Mouse (Mus musculus): Measurements from ENCODE around the gene Scn1b. TPM values are rescaled to one million over a fixed set of nuclear protein-coding genes. Genes with fewer than 3 reads are reported as not detected.
A peak's percentile ranks its signal among the peaks of the same experiment; 100 is the strongest.

Scn1b gene
- total RNA-seq, 2 experiments from 2014 or later, result 15.7 to 39.2 TPM

GRCm38 (mm10) chr7:31116721-31117145 is 10.1 kb downstream of the Scn1b start:
- DNase-seq, result no peak

GRCm38 (mm10) chr7:31115587-31116043 is 11.2 kb downstream of the Scn1b start:
- peak; percentile 79 for DNase-seq

- no peak for DNase-seq
Observed at GRCm38 (mm10) chr7:31115182-31115581, 11.6 kb downstream of the Scn1b start, which contains the start of gene Hpn. Gene Hpn (minus strand): TSS chr7:31115290.

DNA sequence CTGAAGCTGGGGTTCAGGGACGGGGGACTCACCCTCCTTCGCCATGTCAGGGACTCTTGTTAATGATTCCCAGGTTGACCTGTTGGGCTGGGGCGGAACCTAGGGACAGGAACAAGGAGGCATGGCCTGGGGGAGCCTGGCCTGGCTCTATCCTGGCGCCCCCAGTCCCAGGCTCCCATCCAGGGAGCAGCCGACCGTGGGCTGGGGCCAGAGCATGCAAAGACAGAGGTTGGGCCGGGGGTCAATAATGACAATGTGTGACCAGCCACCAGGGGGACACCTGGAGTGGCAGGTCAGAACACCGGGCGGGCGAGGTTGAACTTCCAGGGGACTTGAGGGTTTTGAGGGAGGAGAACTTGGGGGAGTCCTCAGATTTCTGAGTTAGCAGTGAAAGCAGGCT is 12.2 kb downstream of the Scn1b start:
- DNase-seq, result no peak

- DNase-seq, result no peak
Observed at GRCm38 (mm10) chr7:31113800-31114199, 13.0 kb downstream of the Scn1b start.

DNA sequence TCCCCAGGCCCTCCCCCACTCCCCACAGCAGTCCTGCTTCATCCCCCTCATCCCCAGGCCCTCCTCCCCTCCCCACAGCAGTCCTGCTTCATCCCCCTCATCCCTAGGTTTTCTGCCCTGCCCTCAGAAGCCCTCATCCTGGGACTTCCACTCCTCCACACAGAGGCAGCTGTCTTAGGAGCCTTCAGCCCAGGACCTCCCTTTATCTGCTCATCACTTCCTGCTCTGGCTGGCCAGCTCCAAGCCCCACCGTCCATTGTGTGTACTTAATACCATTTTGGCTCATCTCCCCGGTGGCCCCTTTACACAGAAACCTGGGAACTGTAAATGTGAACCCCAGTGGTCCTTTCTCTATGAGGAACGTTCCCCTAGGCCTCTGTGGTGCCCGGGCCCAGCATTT is 14.8 kb downstream of the Scn1b start:
- DNase-seq, result no peak

GRCm38 (mm10) chr7:31110861-31111385 is 15.9 kb downstream of the Scn1b start:
- no peak for DNase-seq

- no peak for DNase-seq
Observed at GRCm38 (mm10) chr7:31109796-31110195, 17.0 kb downstream of the Scn1b start.

GRCm38 (mm10) chr7:31109091-31109490 is 17.7 kb downstream of the Scn1b start:
- DNase-seq, result peak; percentile 74

GRCm38 (mm10) chr7:31107781-31108180 is 19.0 kb downstream of the Scn1b start:
- DNase-seq, result no peak

- DNase-seq, result no peak
Observed at GRCm38 (mm10) chr7:31106166-31106565, 20.6 kb downstream of the Scn1b start.

DNA sequence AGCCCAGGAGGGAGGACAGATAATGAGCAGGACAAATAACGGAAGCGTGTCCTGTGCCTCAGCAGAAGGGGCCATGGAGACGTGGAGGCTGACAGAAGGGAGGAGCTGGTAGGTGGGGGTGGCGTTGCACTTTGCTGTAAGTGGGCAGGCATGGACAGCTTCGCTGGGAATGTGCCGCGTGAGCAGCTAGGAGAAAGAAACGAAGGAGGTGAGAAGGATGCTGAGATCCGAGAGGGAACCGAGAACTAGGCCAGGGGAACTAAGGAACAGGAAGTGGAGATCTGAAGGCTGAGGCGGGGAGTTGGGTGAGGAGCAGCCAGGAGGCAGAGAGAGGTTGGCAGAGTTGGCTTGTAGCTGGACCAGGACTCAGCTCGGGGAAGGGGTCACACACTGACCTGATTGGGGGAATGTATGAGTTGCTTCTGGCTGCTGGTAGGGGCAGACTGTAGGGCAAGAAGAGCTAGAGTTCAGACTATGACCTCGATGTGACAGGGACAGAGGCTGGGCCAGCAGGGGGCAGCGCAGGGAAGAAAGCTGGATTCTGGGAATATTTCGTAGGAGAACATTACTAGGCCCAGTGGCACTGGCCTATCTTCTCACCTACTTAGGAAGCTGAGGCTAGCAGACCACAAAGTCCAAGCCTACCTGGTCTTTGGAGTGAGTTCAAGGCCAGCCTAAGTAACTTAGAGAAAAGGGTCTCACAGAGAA is 21.6 kb downstream of the Scn1b start:
- peak; percentile 86 for DNase-seq

DNA sequence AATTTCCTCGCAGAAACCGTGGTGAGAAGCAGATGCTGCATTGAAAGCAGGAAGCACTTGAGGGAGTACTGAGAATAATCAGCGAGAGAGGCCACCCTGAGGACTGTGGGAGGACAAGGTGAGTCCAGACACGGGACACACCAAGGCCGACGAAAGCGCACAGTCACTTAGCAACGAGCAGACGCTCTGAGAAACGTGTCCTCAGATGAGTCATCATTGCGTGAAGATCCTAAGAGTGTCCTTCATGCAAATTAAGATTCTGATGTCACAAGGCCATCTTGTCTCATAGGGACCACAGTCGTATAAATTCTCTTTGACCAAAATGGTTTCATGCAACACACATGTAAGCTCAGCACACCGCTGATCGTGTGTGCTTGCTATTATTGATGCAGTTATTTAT is 26.0 kb downstream of the Scn1b start:
- DNase-seq, result peak; percentile 61

GRCm38 (mm10) chr7:31099612-31099982 is 27.2 kb downstream of the Scn1b start:
- DNase-seq, result no peak

DNA sequence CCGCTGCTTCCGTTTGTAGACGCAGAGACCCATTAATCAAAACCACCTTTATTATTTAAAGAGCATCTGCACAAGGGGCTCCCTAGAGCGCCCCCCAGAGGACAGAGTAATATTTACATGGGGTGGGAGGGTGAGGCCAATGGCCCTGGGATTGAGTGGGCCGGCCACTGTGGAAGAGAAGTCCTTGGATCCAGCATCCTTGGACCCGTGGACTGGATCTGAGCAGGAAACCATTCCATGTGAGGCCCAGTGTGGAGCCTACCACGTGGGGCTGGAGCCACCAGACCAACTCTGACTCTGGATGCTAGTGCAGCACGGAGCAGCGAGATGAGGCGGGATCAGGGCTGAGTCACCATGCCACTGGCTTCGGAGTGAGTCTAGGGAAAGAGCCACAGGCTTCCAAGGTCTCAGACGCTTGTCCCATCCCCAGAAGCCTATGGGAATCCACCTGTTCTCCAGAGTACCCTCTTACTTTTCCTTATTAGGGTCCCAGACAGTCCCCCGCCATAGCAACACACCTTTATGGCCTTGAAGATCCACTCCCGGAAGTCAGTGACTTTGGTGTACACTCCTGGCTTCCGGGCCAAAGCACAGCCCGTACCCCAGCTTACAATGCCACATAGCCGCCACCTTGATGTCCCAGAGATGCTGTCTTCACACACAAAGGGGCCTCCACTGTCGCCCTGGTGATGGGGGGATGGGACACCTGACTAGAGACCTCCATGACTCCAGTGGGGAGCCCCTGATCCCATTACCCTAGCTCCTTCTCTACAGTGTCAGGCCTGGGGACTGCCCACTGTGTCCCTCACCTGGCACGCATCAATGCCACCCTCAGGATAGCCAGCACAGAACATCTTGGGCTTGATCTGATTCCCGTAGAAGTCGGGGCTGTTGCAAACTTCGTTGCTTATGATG is 27.8 kb downstream of the Scn1b start:
- peak; percentile 61 for DNase-seq

DNA sequence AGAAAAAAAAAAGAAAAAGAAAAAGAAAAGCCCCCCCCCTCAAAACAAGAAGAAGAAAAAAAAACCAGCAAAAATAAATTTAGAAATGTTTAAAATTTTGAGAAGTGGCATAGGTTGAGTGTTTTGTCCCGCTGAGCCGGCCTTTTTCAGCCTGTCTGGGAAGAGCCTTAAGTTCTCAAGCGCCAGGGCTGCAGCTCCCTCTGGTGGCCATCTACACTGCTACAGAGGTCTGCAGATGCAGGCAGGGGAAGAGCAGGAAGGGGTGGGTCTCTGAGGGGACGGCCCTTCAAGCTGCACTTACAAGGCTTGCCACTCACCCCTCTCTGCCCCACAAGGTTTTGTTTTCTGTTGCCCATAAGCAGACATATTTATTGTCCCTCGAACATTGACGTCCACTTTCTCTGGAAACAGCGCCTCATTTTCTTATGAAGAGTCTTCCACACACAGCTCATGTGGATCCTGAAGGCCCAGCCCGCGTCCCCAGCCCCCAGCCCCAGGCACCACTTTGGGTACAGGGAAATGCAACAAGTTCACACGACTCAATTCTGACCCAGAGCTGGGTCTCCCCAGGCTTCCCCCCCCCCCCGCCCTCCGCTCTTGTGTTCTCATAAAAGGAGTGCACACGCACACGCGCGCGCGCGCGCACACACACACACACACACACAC is 29.1 kb downstream of the Scn1b start:
- peak; percentile 94 for DNase-seq

- no peak for DNase-seq
Observed at GRCm38 (mm10) chr7:31096892-31097564, 29.8 kb downstream of the Scn1b start.

DNA sequence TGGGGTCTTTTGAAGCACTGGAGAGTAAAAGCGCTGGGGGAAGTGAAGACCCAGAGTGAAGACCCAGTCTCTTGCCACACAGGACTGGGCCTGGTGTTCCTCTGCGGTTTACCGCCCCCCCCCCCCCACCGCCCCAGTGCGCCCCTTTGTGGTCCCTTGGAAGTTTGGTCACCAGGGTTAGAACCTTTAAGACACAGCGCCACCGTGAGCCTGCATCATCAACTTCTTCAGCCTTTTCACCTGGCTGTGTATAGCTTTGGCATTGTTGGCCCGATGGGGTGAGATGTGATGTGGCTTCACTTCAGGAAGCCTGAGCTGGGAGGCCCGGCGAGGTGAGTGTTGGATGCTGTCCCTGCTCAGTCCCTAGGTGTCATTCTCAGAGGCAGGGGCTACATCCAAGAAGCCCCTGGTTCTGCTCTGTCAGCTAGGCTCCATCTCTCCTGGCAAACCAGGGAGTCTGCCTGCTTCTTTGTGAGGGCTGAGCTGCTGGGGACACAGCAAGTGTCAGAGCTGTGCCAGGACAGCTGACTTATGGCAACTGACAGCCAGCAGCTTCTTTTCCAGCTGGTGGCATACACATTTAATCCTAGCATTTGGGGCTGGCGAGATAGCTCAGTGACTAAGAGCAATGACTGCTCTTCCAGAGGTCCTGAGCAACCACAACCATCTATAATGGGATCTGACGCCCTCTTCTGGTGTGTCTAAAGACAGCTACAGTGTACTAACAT is 31.9 kb downstream of the Scn1b start:
- DNase-seq, result no peak

GRCm38 (mm10) chr7:31089721-31090120 is 37.1 kb downstream of the Scn1b start:
- DNase-seq, result no peak

DNA sequence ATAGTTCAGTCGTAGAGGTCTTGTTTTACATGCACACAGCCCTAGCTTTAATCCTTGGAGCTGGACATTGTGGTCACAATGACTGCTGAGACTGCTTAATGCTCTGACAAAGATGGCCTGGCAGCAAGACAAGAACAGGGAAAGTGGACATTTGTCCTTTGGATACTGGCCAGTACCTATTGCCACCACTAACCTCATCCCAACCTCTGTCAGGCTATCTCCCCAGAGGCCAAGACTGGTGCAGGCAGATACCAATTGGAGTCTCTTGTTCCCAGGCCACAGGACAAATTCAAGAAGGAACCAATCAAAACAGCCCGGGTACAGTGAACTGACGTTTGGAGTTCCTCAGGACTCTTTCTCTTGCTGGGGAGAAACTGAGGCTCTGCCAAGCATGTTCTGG is 38.6 kb downstream of the Scn1b start:
- DNase-seq, result no peak

DNA sequence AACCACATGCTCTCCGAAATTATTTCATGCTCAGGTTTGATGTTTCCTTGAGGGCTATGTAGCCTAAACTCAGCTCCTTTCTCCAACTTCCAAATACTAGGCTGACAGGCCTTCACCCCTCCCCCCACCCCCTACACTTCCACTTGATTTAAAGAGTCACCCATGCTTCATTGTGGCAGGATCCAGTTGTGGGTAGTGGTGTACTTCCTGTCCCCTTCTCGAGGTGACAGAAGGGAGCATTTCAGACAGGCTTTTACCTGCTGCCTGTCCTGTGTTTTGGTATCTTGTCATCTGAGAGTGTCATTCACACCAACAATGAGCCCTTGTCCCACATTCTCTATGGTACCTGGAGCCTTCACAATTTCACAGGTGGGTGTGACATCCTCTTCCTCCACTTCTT is 39.5 kb downstream of the Scn1b start:
- DNase-seq, result no peak
